Comparison of ENCODE assay signal across 22 mouse cellular contexts in genomic region chr9:75004203-75004602, GRCm38 (mm10). TPM values are rescaled to one million over a fixed set of nuclear protein-coding genes. Genes with fewer than 3 reads are reported as not detected.
A peak's percentile ranks its signal among the peaks of the same experiment; 100 is the strongest.
DNase-seq lines count a peak whose midpoint lies in the region; TF ChIP-seq lines count a peak whose summit lies in the region.
"Had no signal": no experiment of that assay in that cellular context is flagged by ENCODE, and none has a peak within 500 bp of the region (broad histone marks: within the 10 kb centered on the region; RNA-seq: fewer than 3 reads in every experiment).

No protein-coding gene starts in this region.

- no peak overlapping the region for H3K9ac ChIP-seq in heart, adult 2 months (ENCODE audit: low read depth, low read length)
- H3K9ac ChIP-seq: embryonic facial prominence, embryonic 12.5 days; forebrain, embryonic 15.5 days; liver, embryonic 13.5 days; midbrain, embryonic 12.5 days; neural tube, embryonic 13.5 days had no signal

- H3K79me2 ChIP-seq in heart, adult 2 months (replicated peaks; ENCODE audit: control insufficient read depth, insufficient read depth, low read length) = no peaks in the 10 kb centered on the region

- 57% methylated on average over 10 of the region's 10 CpGs for WGBS in heart, adult 2 months

- intact Hi-C loops in heart, adult 2 months (cut with DNase I) = loop anchor here (2.0 to 5.0 kb wide), 2 partner anchors 51 to 97 kb away; partner anchors contain the start of gene Fam214a
- intact Hi-C loops in heart, postnatal 36 days (cut with DNase I) = loop anchor here (2.0 to 5.0 kb wide), 2 partner anchors 51 to 97 kb away; partner anchors contain the start of gene Fam214a

- peak overlapping the region; percentile 31 for H3K27ac ChIP-seq in heart, adult 2 months
- H3K27ac ChIP-seq: embryonic facial prominence, embryonic 12.5 days; forebrain, embryonic 15.5 days; liver, embryonic 13.5 days; midbrain, embryonic 12.5 days; neural tube, embryonic 13.5 days had no signal

- no peaks in the 10 kb centered on the region for H3K36me3 ChIP-seq in heart, adult 2 months (ENCODE audit: control insufficient read depth, insufficient read depth, low read length)
- H3K36me3 ChIP-seq: liver, embryonic 13.5 days had no signal

- H3K27me3 ChIP-seq in heart, adult 2 months (ENCODE audit: control insufficient read depth, insufficient read depth, low read length) = no peaks in the 10 kb centered on the region
- H3K27me3 ChIP-seq: embryonic facial prominence, embryonic 12.5 days; forebrain, embryonic 15.5 days; liver, embryonic 13.5 days; megakaryocyte, embryonic 14.5 days; midbrain, embryonic 12.5 days; neural tube, embryonic 13.5 days had no signal

- no peak for TF ChIP-seq EP300 in heart, adult 2 months (IDR thresholded peaks at IDR 0.05; ENCODE audit: insufficient read depth, low read depth, low read length)

- TF ChIP-seq CTCF in heart, adult 2 months (IDR thresholded peaks at IDR 0.05) = no peak

- peaks cover 14% of the 10 kb centered on the region for H3K4me1 ChIP-seq in heart, adult 2 months (ENCODE audit: control insufficient read depth, insufficient read depth, low read length)
- H3K4me1 ChIP-seq: embryonic facial prominence, embryonic 12.5 days; liver, embryonic 13.5 days; midbrain, embryonic 12.5 days had no signal

- no peak for TF ChIP-seq POLR2A in heart, adult 2 months (IDR thresholded peaks at IDR 0.05; ENCODE audit: insufficient read depth, low read depth, low read length)

- H3K4me3 ChIP-seq in heart, adult 2 months = no peak overlapping the region
- H3K4me3 ChIP-seq: embryonic facial prominence, embryonic 12.5 days; forebrain, embryonic 15.5 days; liver, embryonic 13.5 days; megakaryocyte, embryonic 14.5 days; midbrain, embryonic 12.5 days; neural tube, embryonic 13.5 days had no signal

- no peak for DNase-seq in heart, adult 2 months
- DNase-seq in heart, postnatal 36 days = no peak
- peak; percentile 72 for DNase-seq in ovary, adult 18-20 months (ENCODE audit: low spot score)
- no peak for DNase-seq in ovary, postnatal 10 days (ENCODE audit: low spot score)
- DNase-seq in adrenal gland, postnatal 14 days = peak; percentile 77
- peak; percentile 63 for DNase-seq in testis, postnatal 10 days (ENCODE audit: low spot score)
- no peak for DNase-seq in left cerebral cortex, adult 18-20 months (ENCODE audit: low spot score in 2 of 2)
- no peak for DNase-seq in kidney, adult 11 months
- DNase-seq: cerebellum, adult 8-10 months; cerebellum, postnatal 36 days; kidney, adult 2 months; kidney, postnatal 4 days; liver, embryonic 13.5 days; lung, adult 18-20 months; lung, postnatal 4 days; right cerebral cortex, adult 18-20 months; spleen, adult 18-20 months had no signal

RNA-seq across cellular contexts. Expression of gene Arpp19, which starts 33.2 kb away (rescaled TPM):
- total RNA-seq in heart, adult 2 months (2021) = 100 to 1,000 TPM; 160 to 196 TPM
- polyA plus RNA-seq in heart, adult 2 months (2012; rRNA removed) = 25.1 and 50.0 TPM in 2 replicates
- 100 to 1,000 TPM; 169 to 182 TPM for total RNA-seq in heart, postnatal 36 days (2021)
- total RNA-seq in adrenal gland, postnatal 14 days (2021) = 319 and 329 TPM in 2 replicates
- 100 to 1,000 TPM; 457 to 468 TPM for total RNA-seq in left cerebral cortex, adult 18-20 months (2021)

RNA-seq across cellular contexts. Expression of gene Fam214a, which starts 51.5 kb away (rescaled TPM):
- 10 to 100 TPM; 20.6 to 30.2 TPM for total RNA-seq in heart, adult 2 months (2021)
- 10.7 and 16.5 TPM in 2 replicates for polyA plus RNA-seq in heart, adult 2 months (2012; rRNA removed)
- total RNA-seq in heart, postnatal 36 days (2021) = 10 to 100 TPM; 37.3 to 39.8 TPM
- 80.4 and 93.0 TPM in 2 replicates for total RNA-seq in adrenal gland, postnatal 14 days (2021)
- 10 to 100 TPM; 28.2 to 28.6 TPM for total RNA-seq in left cerebral cortex, adult 18-20 months (2021)

Comparison
In these comparisons a context has a peak if more than half of its experiments do, and no peak if none do; other contexts are left out.
1. DNase-seq: peak in ovary, adult 18-20 months (single experiment), adrenal gland, postnatal 14 days (single experiment) and testis, postnatal 10 days (single experiment); none in heart, adult 2 months (0 of 2), heart, postnatal 36 days (0 of 2), ovary, postnatal 10 days (single experiment), left cerebral cortex, adult 18-20 months (0 of 2) and kidney, adult 11 months (single experiment).